Mouse (Mus musculus): ENCODE results near the gene Pyroxd2.
"Not testable (repeated sequence)": the region's sequence is repeated elsewhere in the genome, so short reads cannot be mapped to it uniquely, and the experiment has no call there.

Pyroxd2 gene

GRCm38 (mm10) chr19:42682776-42683175 lies 69.8 kb downstream of the Pyroxd2 start:
- DNase-seq: not testable (repeated sequence)

- DNase-seq: no peak
Measured at GRCm38 (mm10) chr19:42678191-42678590, 74.4 kb downstream of the Pyroxd2 start.

- DNase-seq: no peak
Measured at GRCm38 (mm10) chr19:42677452-42677851, 75.1 kb downstream of the Pyroxd2 start.

- no peak for DNase-seq
Measured at GRCm38 (mm10) chr19:42676931-42677330, 75.6 kb downstream of the Pyroxd2 start.
